ENCODE assay signal across 16 mouse cellular contexts in the genomic region with DNA sequence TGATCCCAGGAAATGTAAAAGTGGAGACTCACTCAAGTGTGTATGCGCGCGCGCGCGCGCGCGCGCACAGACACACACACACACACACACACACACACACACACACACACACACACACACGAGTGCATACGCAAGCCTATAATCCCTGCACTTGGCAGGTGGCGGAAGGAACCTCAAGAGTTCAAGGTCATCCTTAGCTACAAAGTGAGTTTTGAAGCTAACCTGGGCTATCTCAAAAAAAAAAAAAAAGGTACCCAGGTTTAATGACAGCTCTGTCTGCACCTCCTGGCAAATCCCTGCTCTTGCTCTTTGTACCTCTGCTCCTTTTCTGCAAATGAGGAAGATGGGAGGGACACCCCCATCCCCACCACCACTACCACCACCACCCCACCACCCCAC. TPM values are rescaled to one million over a fixed set of nuclear protein-coding genes. Genes with fewer than 3 reads are reported as not detected.
DNase-seq lines count a peak whose midpoint lies in the region; ATAC-seq lines count a peak whose summit lies in the region.
"Had no signal": no experiment of that assay in that cellular context is flagged by ENCODE, and none has a peak within 500 bp of the region (broad histone marks: within the 10 kb centered on the region; RNA-seq: fewer than 3 reads in every experiment).

No protein-coding gene starts in this region.

- 94% methylated on average over 13 of the region's 13 CpGs for WGBS in kidney, embryonic 15.5 days
- 96% methylated on average over 9 of the region's 13 CpGs for WGBS in neural tube, embryonic 13.5 days
- 96% methylated on average over 13 of the region's 13 CpGs for WGBS in embryonic facial prominence, embryonic 13.5 days

- DNase-seq in kidney, adult 9 months = no peak
- no peak for DNase-seq in neural tube, embryonic 10.5 days (ENCODE audit: extremely low spot score, low spot score)
- DNase-seq in embryo, embryonic 11 days = no peak
- DNase-seq in urinary bladder, postnatal 25 days (ENCODE audit: low spot score) = no peak
- DNase-seq: adrenal gland, postnatal 14 days; cerebellum, adult 11-12 months; cerebellum, postnatal 25 days; gastrocnemius, postnatal 10 days; heart, adult 2 months; layer of hippocampus, adult 9-11 months; liver, postnatal 0 days; thymus, postnatal 14 days had no signal

- no peaks in the 10 kb centered on the region for H3K27me3 ChIP-seq in kidney, embryonic 15.5 days
- H3K27me3 ChIP-seq in neural tube, embryonic 13.5 days = no peaks in the 10 kb centered on the region
- no peaks in the 10 kb centered on the region for H3K27me3 ChIP-seq in embryonic facial prominence, embryonic 13.5 days
- H3K27me3 ChIP-seq: midbrain, embryonic 15.5 days had no signal

- peaks cover 52% of the 10 kb centered on the region for H3K4me1 ChIP-seq in kidney, embryonic 15.5 days
- peaks cover 32% of the 10 kb centered on the region for H3K4me1 ChIP-seq in neural tube, embryonic 13.5 days (replicated peaks)
- peaks cover 54% of the 10 kb centered on the region for H3K4me1 ChIP-seq in embryonic facial prominence, embryonic 13.5 days

- peak overlapping the region; percentile 76; the same call in 1 of the 2 replicates for H3K27ac ChIP-seq in kidney, embryonic 15.5 days
- peak overlapping the region; percentile 67 for H3K27ac ChIP-seq in neural tube, embryonic 13.5 days (replicated peaks)
- no peak overlapping the region for H3K27ac ChIP-seq in embryonic facial prominence, embryonic 13.5 days
- H3K27ac ChIP-seq: midbrain, embryonic 15.5 days had no signal

- H3K36me3 ChIP-seq in kidney, embryonic 15.5 days = no peaks in the 10 kb centered on the region
- no peaks in the 10 kb centered on the region for H3K36me3 ChIP-seq in neural tube, embryonic 13.5 days
- H3K36me3 ChIP-seq in embryonic facial prominence, embryonic 13.5 days = no peaks in the 10 kb centered on the region
- H3K36me3 ChIP-seq: midbrain, embryonic 15.5 days had no signal

- no peak overlapping the region for H3K4me2 ChIP-seq in kidney, embryonic 15.5 days
- H3K4me2 ChIP-seq in neural tube, embryonic 13.5 days = no peak overlapping the region
- 0 out of 2 replicates have a peak overlapping the region, but pooled peaks have one; percentile 31 for H3K4me2 ChIP-seq in embryonic facial prominence, embryonic 13.5 days
- H3K4me2 ChIP-seq: midbrain, embryonic 15.5 days had no signal

- no peak overlapping the region for H3K4me3 ChIP-seq in kidney, embryonic 15.5 days (replicated peaks)
- H3K4me3 ChIP-seq in neural tube, embryonic 13.5 days = no peak overlapping the region
- H3K4me3 ChIP-seq in embryonic facial prominence, embryonic 13.5 days = no peak overlapping the region
- H3K4me3 ChIP-seq: heart, adult 2 months; midbrain, embryonic 15.5 days had no signal

- ATAC-seq in kidney, embryonic 15.5 days (replicated peaks; ENCODE audit: low FRiP score) = no peak
- ATAC-seq in neural tube, embryonic 13.5 days (ENCODE audit: low read depth) = no peak
- no peak for ATAC-seq in embryonic facial prominence, embryonic 13.5 days (ENCODE audit: insufficient number of reproducible peaks, insufficient read depth, low FRiP score, low TSS enrichment, low read depth)
- ATAC-seq: liver, postnatal 0 days; midbrain, embryonic 15.5 days had no signal

- no peak overlapping the region for H3K9ac ChIP-seq in kidney, embryonic 15.5 days
- no peak overlapping the region for H3K9ac ChIP-seq in neural tube, embryonic 13.5 days
- H3K9ac ChIP-seq in embryonic facial prominence, embryonic 13.5 days = no peak overlapping the region
- H3K9ac ChIP-seq: liver, postnatal 0 days; midbrain, embryonic 15.5 days had no signal

- H3K9me3 ChIP-seq in kidney, embryonic 15.5 days (replicated peaks) = no peaks in the 10 kb centered on the region
- no peaks in the 10 kb centered on the region for H3K9me3 ChIP-seq in neural tube, embryonic 13.5 days
- H3K9me3 ChIP-seq in embryonic facial prominence, embryonic 13.5 days = no peaks in the 10 kb centered on the region
- H3K9me3 ChIP-seq: midbrain, embryonic 15.5 days had no signal

RNA-seq across cellular contexts. Expression of a gene that starts 11.1 kb away (rescaled TPM):
- 2.6 and 3.3 TPM in 2 replicates for polyA plus RNA-seq in kidney, embryonic 15.5 days (2015; fragmentation: Nextera tagmentation; extraction: Ambion mirVana)
- 4.6 and 4.8 TPM in 2 replicates for polyA plus RNA-seq in neural tube, embryonic 13.5 days (2015; fragmentation: Nextera tagmentation; extraction: Ambion mirVana)
- polyA plus RNA-seq in embryonic facial prominence, embryonic 13.5 days (2015; fragmentation: Nextera tagmentation; extraction: Ambion mirVana) = 3.3 and 3.6 TPM in 2 replicates
